ENCODE assay signal across 7 mouse cellular contexts in the genomic region with DNA sequence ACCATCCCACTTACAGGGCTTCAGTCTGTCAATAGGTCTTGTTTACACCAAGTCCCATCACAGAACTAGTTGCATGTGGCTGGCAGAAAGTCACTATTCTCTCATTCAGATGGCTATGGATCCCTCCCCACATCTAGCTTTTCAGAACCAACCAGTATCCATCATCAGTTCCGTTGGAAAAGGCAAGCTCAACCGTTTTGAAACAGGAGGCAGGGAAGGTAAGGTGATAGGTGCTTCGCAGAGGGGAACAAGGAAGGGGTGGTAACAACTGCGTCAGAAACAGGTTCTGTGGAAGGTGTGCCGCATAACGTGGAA. TPM values are rescaled to one million over a fixed set of nuclear protein-coding genes. Genes with fewer than 3 reads are reported as not detected.
DNase-seq lines count a peak whose midpoint lies in the region; ATAC-seq lines count a peak whose summit lies in the region.

No protein-coding gene starts in this region.

- H3K9me3 ChIP-seq in megakaryocyte, embryonic 14.5 days = no peaks in the 10 kb centered on the region
- H3K9me3 ChIP-seq in forebrain, embryonic 10.5 days = no peaks in the 10 kb centered on the region
- H3K9me3 ChIP-seq in limb, embryonic 13.5 days = no peaks in the 10 kb centered on the region
- no peaks in the 10 kb centered on the region for H3K9me3 ChIP-seq in stomach, embryonic 14.5 days (ENCODE audit: control insufficient read depth, low read depth, low read length)

- H3K27ac ChIP-seq in forebrain, embryonic 10.5 days = peak overlapping the region; percentile 90
- peak overlapping the region; percentile 75; the same call in 1 of the 2 replicates for H3K27ac ChIP-seq in limb, embryonic 13.5 days
- H3K27ac ChIP-seq in stomach, embryonic 14.5 days (ENCODE audit: low read length) = no peak overlapping the region

- H3K27me3 ChIP-seq in megakaryocyte, embryonic 14.5 days (replicated peaks) = peaks cover 3% of the 10 kb centered on the region
- H3K27me3 ChIP-seq in forebrain, embryonic 10.5 days (ENCODE audit: poor library complexity, severe bottlenecking) = peaks cover 7% of the 10 kb centered on the region
- no peaks in the 10 kb centered on the region for H3K27me3 ChIP-seq in limb, embryonic 13.5 days
- no peaks in the 10 kb centered on the region for H3K27me3 ChIP-seq in stomach, embryonic 14.5 days (ENCODE audit: control insufficient read depth, insufficient read depth, low read length)

- peaks cover 11% of the 10 kb centered on the region for H3K4me1 ChIP-seq in megakaryocyte, embryonic 14.5 days
- H3K4me1 ChIP-seq in forebrain, embryonic 10.5 days = peaks cover 14% of the 10 kb centered on the region
- H3K4me1 ChIP-seq in limb, embryonic 13.5 days = peaks cover 4% of the 10 kb centered on the region; the same call in 1 of the 2 replicates
- no peaks in the 10 kb centered on the region for H3K4me1 ChIP-seq in stomach, embryonic 14.5 days (ENCODE audit: control insufficient read depth, insufficient read depth, low read length)

- no peak; the same call in 1 of the 2 replicates for ATAC-seq in megakaryocyte, adult 5-6 weeks (ENCODE audit: poor library complexity, severe bottlenecking)
- ATAC-seq in limb, embryonic 13.5 days (ENCODE audit: low FRiP score, low read depth) = no peak
- no peak; the same call in 1 of the 2 replicates for ATAC-seq in stomach, embryonic 14.5 days (ENCODE audit: insufficient number of reproducible peaks, insufficient read depth, low FRiP score, low read depth)

- peak overlapping the region; percentile 96 for H3K4me3 ChIP-seq in megakaryocyte, embryonic 14.5 days (replicated peaks)
- peak overlapping the region; percentile 70 for H3K4me3 ChIP-seq in forebrain, embryonic 10.5 days
- H3K4me3 ChIP-seq in limb, embryonic 13.5 days = peak overlapping the region; percentile 52
- peak overlapping the region; percentile 49 for H3K4me3 ChIP-seq in stomach, embryonic 14.5 days (ENCODE audit: low read depth, low read length)

- DNase-seq in forebrain, embryonic 10.5 days (ENCODE audit: extremely low spot score, low spot score) = no peak
- DNase-seq in embryo, embryonic 10 days (ENCODE audit: low spot score) = no peak
- DNase-seq in right cerebral cortex, postnatal 14 days = no peak

- H3K4me2 ChIP-seq in limb, embryonic 13.5 days (replicated peaks) = peak overlapping the region; percentile 72
- peak overlapping the region; percentile 75 for H3K4me2 ChIP-seq in stomach, embryonic 14.5 days (replicated peaks; ENCODE audit: low read depth, low read length)

- 6% methylated on average over 6 of the region's 6 CpGs for WGBS in forebrain, embryonic 10.5 days
- WGBS in limb, embryonic 13.5 days = 3% methylated on average over 6 of the region's 6 CpGs
- 4% methylated on average over 6 of the region's 6 CpGs for WGBS in stomach, embryonic 14.5 days

- H3K9ac ChIP-seq in limb, embryonic 13.5 days = peak overlapping the region; percentile 76; the same call in 1 of the 2 replicates
- H3K9ac ChIP-seq in stomach, embryonic 14.5 days (replicated peaks; ENCODE audit: low read depth, low read length) = no peak overlapping the region

- peaks cover 35% of the 10 kb centered on the region for H3K36me3 ChIP-seq in megakaryocyte, embryonic 14.5 days (replicated peaks; ENCODE audit: low read length)
- peaks cover 42% of the 10 kb centered on the region for H3K36me3 ChIP-seq in forebrain, embryonic 10.5 days (replicated peaks)
- H3K36me3 ChIP-seq in limb, embryonic 13.5 days = peaks cover 27% of the 10 kb centered on the region
- peaks cover 25% of the 10 kb centered on the region for H3K36me3 ChIP-seq in stomach, embryonic 14.5 days (ENCODE audit: control insufficient read depth, insufficient read depth, low read length)

RNA-seq across cellular contexts. Expression of a gene that starts 0.2 kb away (rescaled TPM):
- 0.39 TPM in 1 of 2 replicates, not detected in the other for polyA plus RNA-seq in megakaryocyte, embryonic 14.5 days (2012; ENCODE audit: insufficient read depth, low replicate concordance)
- 3.5 and 4.1 TPM in 2 replicates for total RNA-seq in megakaryocyte, adult 5-6 weeks (2015)
- 2.6 and 3.5 TPM in 2 replicates for total RNA-seq in megakaryocyte, adult 5-6 weeks (2017)
- polyA plus RNA-seq in forebrain, embryonic 10.5 days (2016; fragmentation: Nextera tagmentation; extraction: Ambion mirVana) = 1.8 and 2.2 TPM in 2 replicates
- 2.6 and 4.0 TPM in 2 replicates for polyA plus RNA-seq in limb, embryonic 13.5 days (2015; fragmentation: Nextera tagmentation; extraction: Ambion mirVana)
- polyA plus RNA-seq in stomach, embryonic 14.5 days (2014; fragmentation: Nextera tagmentation; extraction: Ambion mirVana) = 12.1 TPM in 2 replicates

RNA-seq across cellular contexts. Expression of a gene that starts 16.8 kb away (rescaled TPM):
- 218 and 273 TPM in 2 replicates for polyA plus RNA-seq in megakaryocyte, embryonic 14.5 days (2012; ENCODE audit: insufficient read depth, low replicate concordance)
- total RNA-seq in megakaryocyte, adult 5-6 weeks (2015) = 184 and 193 TPM in 2 replicates
- 137 and 141 TPM in 2 replicates for total RNA-seq in megakaryocyte, adult 5-6 weeks (2017)
- 422 and 434 TPM in 2 replicates for polyA plus RNA-seq in forebrain, embryonic 10.5 days (2016; fragmentation: Nextera tagmentation; extraction: Ambion mirVana)
- polyA plus RNA-seq in limb, embryonic 13.5 days (2015; fragmentation: Nextera tagmentation; extraction: Ambion mirVana) = 290 and 295 TPM in 2 replicates
- polyA plus RNA-seq in stomach, embryonic 14.5 days (2014; fragmentation: Nextera tagmentation; extraction: Ambion mirVana) = 288 TPM in 2 replicates

RNA-seq across cellular contexts. Expression of a gene that starts 24.9 kb away (rescaled TPM):
- 30.3 and 45.3 TPM in 2 replicates for polyA plus RNA-seq in megakaryocyte, embryonic 14.5 days (2012; ENCODE audit: insufficient read depth, low replicate concordance)
- total RNA-seq in megakaryocyte, adult 5-6 weeks (2015) = 138 TPM in 2 replicates
- total RNA-seq in megakaryocyte, adult 5-6 weeks (2017) = 98.5 and 129 TPM in 2 replicates
- polyA plus RNA-seq in forebrain, embryonic 10.5 days (2016; fragmentation: Nextera tagmentation; extraction: Ambion mirVana) = 385 and 388 TPM in 2 replicates
- polyA plus RNA-seq in limb, embryonic 13.5 days (2015; fragmentation: Nextera tagmentation; extraction: Ambion mirVana) = 372 and 377 TPM in 2 replicates
- polyA plus RNA-seq in stomach, embryonic 14.5 days (2014; fragmentation: Nextera tagmentation; extraction: Ambion mirVana) = 414 and 444 TPM in 2 replicates

RNA-seq across cellular contexts. Expression of a gene that starts 25.2 kb away (rescaled TPM):
- not detected in 2 replicates for polyA plus RNA-seq in megakaryocyte, embryonic 14.5 days (2012; ENCODE audit: insufficient read depth, low replicate concordance)
- 58.7 and 62.6 TPM in 2 replicates for total RNA-seq in megakaryocyte, adult 5-6 weeks (2015)
- total RNA-seq in megakaryocyte, adult 5-6 weeks (2017) = 31.5 and 36.8 TPM in 2 replicates
- polyA plus RNA-seq in forebrain, embryonic 10.5 days (2016; fragmentation: Nextera tagmentation; extraction: Ambion mirVana) = 4.3 and 4.4 TPM in 2 replicates
- 7.1 and 7.6 TPM in 2 replicates for polyA plus RNA-seq in limb, embryonic 13.5 days (2015; fragmentation: Nextera tagmentation; extraction: Ambion mirVana)
- polyA plus RNA-seq in stomach, embryonic 14.5 days (2014; fragmentation: Nextera tagmentation; extraction: Ambion mirVana) = 9.2 and 12.6 TPM in 2 replicates

RNA-seq across cellular contexts. Expression of a gene that starts 35.3 kb away (rescaled TPM):
- polyA plus RNA-seq in megakaryocyte, embryonic 14.5 days (2012; ENCODE audit: insufficient read depth, low replicate concordance) = 2.8 and 3.1 TPM in 2 replicates
- total RNA-seq in megakaryocyte, adult 5-6 weeks (2015) = 7.2 and 7.4 TPM in 2 replicates
- total RNA-seq in megakaryocyte, adult 5-6 weeks (2017) = 11.7 and 15.4 TPM in 2 replicates
- 2.4 and 2.8 TPM in 2 replicates for polyA plus RNA-seq in forebrain, embryonic 10.5 days (2016; fragmentation: Nextera tagmentation; extraction: Ambion mirVana)
- 3.6 and 3.8 TPM in 2 replicates for polyA plus RNA-seq in limb, embryonic 13.5 days (2015; fragmentation: Nextera tagmentation; extraction: Ambion mirVana)
- polyA plus RNA-seq in stomach, embryonic 14.5 days (2014; fragmentation: Nextera tagmentation; extraction: Ambion mirVana) = 1.9 and 2.2 TPM in 2 replicates
